Mouse (Mus musculus) stomach, postnatal 0 days (tissue): ENCODE data around the gene Cenpo.

Source experiments
- CTCF ChIP-seq: IDR thresholded peaks from 2 replicates; pipeline ENCODE4 v1.5.1; 2016; ENCODE audit warnings: antibody characterized with exemption, low read depth, mild to moderate bottlenecking, moderate library complexity
- EP300 ChIP-seq: optimal IDR thresholded peaks from 2 replicates; pipeline ENCODE3; 2016; ENCODE audit warnings: antibody characterized with exemption

DNA sequence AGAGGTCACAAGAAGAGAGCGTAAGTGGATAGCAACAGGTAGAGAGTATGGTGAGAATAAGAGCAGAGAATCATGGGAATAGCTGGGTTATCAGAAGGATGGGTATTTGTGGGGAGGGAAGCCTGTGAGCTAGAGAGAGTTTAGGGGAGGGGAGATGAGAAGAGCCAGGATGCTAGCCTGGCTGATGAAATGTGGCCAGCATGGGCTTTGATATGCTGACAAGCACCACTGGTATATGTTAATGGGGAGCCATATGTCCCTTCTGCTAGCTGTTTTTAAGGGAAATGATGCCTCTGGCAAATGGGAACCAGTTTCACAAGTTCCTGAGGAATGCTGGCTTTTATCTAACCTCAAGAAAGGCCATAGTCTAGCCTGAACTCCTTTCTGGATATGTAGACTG lies 65.0 kb downstream of the Cenpo start:
- TF ChIP-seq CTCF (no peak), EP300 (no peak)
